Mouse (Mus musculus) liver, embryonic 14.5 days (tissue): Measurements from ENCODE around the gene Rims4.

Source experiments
- CTCF ChIP-seq: IDR thresholded peaks from 2 replicates; pipeline ENCODE4 v1.5.1; 2016; ENCODE audit warnings: antibody characterized with exemption, low read depth, control low read depth
- EP300 ChIP-seq: IDR thresholded peaks from 2 replicates; pipeline ENCODE4 v1.6.1; 2016; ENCODE audit warnings: antibody characterized with exemption, low read depth

DNA sequence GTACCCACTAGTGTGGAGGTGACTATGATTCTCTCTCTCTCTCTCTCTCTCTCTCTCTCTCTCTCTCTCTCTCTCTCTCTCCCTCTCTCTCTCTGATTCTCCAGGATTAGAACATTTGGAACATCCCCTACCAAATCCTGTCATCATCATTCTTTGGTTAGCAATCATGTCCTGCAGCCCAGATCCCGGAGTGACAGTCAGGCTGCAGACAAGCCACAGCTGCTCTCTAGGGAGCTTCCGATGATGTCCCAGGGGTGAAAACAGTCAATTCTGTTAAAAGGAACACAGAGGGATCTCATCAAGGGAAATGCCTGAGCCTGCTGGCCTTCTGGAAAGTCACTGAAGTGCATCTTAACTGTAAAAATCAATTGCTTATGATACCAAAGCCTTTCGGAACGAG lies 76.4 kb downstream of the Rims4 start:
- no peak for TF ChIP-seq CTCF
- no peak for TF ChIP-seq EP300
